ENCODE assay signal across 23 mouse cellular contexts in genomic region chr12:28726204-28726603, GRCm38 (mm10).
"Had no signal": no experiment of that assay in that cellular context is flagged by ENCODE, and none has a peak within 500 bp of the region (broad histone marks: within the 10 kb centered on the region; RNA-seq: fewer than 3 reads in every experiment).

No protein-coding gene starts in this region.

- H3K27ac ChIP-seq: liver, embryonic 13.5 days; liver, embryonic 15.5 days; lung, embryonic 15.5 days; macrophage; midbrain, embryonic 12.5 days; neural tube, embryonic 13.5 days; neural tube, embryonic 15.5 days; stomach, embryonic 15.5 days; stomach, postnatal 0 days had no signal

- H3K4me1 ChIP-seq: liver, embryonic 13.5 days; liver, embryonic 15.5 days; lung, embryonic 15.5 days; midbrain, embryonic 12.5 days; neural tube, embryonic 15.5 days; stomach, embryonic 15.5 days had no signal

- H3K4me3 ChIP-seq: liver, embryonic 13.5 days; liver, embryonic 15.5 days; lung, embryonic 15.5 days; midbrain, embryonic 12.5 days; myocyte; neural tube, embryonic 13.5 days; neural tube, embryonic 15.5 days; stomach, embryonic 15.5 days had no signal

- H3K4me2 ChIP-seq: liver, embryonic 13.5 days; liver, embryonic 15.5 days; lung, embryonic 15.5 days; midbrain, embryonic 12.5 days; neural tube, embryonic 13.5 days; neural tube, embryonic 15.5 days; stomach, embryonic 15.5 days had no signal

- H3K9ac ChIP-seq: liver, embryonic 13.5 days; liver, embryonic 15.5 days; liver, postnatal 0 days; lung, embryonic 15.5 days; midbrain, embryonic 12.5 days; neural tube, embryonic 13.5 days; neural tube, embryonic 15.5 days; stomach, embryonic 15.5 days had no signal

- ATAC-seq: liver, postnatal 0 days; lung, postnatal 0 days; midbrain, embryonic 16.5 days had no signal

- DNase-seq: liver, embryonic 13.5 days; liver, postnatal 0 days; lung, adult 2 months; lung, postnatal 14 days; lung, postnatal 36 days; midbrain, embryonic 14.5 days; retina, postnatal 1 day; right cerebral cortex, adult 18-20 months; right cerebral cortex, postnatal 14 days; thymus, adult 2 months; thymus, postnatal 36 days had no signal

- H3K9me3 ChIP-seq: liver, embryonic 13.5 days; liver, embryonic 15.5 days; lung, embryonic 15.5 days; megakaryocyte, embryonic 14.5 days; midbrain, embryonic 12.5 days; neural tube, embryonic 13.5 days; neural tube, embryonic 15.5 days; stomach, embryonic 15.5 days had no signal

- H3K27me3 ChIP-seq: liver, embryonic 13.5 days; liver, embryonic 15.5 days; lung, embryonic 15.5 days; megakaryocyte, embryonic 14.5 days; midbrain, embryonic 12.5 days; neural tube, embryonic 13.5 days; neural tube, embryonic 15.5 days; stomach, embryonic 15.5 days had no signal
